Mouse (Mus musculus): ENCODE results near the gene Kirrel. TPM values are rescaled to one million over a fixed set of nuclear protein-coding genes. Genes with fewer than 3 reads are reported as not detected.

Kirrel gene
- total RNA-seq, 2 experiments from 2014 or later: 8.4 to 10.5 TPM

GRCm38 (mm10) chr3:87171201-87172100 is 3.1 kb downstream of the Kirrel start:
- intact Hi-C loops (cut with DNase I; ENCODE audit: low total_unique reads): no loop called here
- DNase-seq: no peak

DNA sequence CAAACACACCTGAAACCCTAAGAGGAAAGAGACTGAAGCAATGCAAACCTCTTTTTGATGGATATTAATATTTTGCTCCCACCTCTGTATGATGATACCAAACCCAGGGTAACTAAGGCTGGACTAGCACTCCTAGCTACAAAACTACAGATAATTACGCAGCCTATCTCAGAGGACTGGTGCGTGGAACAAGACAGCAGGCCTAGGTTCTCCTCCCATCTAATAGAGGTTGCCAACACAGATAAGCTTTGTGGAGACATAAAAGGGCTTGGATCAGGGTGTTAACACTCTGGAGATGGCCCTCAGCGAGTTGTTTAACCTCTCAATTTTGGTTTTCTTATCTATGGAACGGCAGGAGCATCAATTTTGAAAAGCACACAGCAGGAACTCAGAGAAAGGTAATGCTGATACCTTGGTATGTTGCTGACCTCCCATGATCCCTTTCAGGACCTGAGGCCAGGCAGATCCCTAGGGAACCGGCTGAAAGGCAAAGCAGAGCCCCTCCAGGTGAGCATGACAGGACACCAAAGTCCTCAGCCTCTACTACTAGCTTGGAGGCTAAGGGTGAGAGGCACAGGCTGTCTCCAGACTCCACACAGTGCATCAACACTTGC is 5.0 kb downstream of the Kirrel start:
- no peak for DNase-seq
- intact Hi-C loops (cut with DNase I; ENCODE audit: low total_unique reads): no loop called here

GRCm38 (mm10) chr3:87168756-87169155 is 5.8 kb downstream of the Kirrel start:
- intact Hi-C loops (cut with DNase I; ENCODE audit: low total_unique reads): no loop called here
- DNase-seq: no peak

DNA sequence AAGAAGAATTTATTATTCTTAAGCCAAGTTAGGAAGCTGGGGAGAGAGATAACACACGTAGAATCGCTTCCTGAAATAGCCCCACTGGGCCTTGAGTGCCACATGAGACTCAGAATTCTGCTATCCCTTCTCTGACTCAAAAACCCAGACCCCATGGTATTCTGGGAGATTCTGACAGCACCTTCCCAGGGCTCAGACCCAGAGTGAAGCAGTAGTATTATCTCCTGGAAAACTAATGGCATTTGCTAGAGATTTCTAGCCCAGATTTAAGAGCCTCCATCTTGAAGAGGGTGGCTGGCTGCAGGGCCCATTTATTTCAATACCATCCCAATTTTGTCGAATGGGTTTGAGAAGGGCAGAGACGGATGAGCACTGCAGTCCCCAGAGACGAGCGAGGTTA is 6.9 kb downstream of the Kirrel start:
- no peak for DNase-seq
- intact Hi-C loops (cut with DNase I; ENCODE audit: low total_unique reads): no loop called here

GRCm38 (mm10) chr3:87165291-87165881 is 9.2 kb downstream of the Kirrel start:
- DNase-seq: no peak
- intact Hi-C loops (cut with DNase I; ENCODE audit: low total_unique reads): no loop called here

GRCm38 (mm10) chr3:87164099-87164815 is 10.3 kb downstream of the Kirrel start:
- intact Hi-C loops (cut with DNase I; ENCODE audit: low total_unique reads): no loop called here
- no peak for DNase-seq

GRCm38 (mm10) chr3:87163116-87163515 is 11.4 kb downstream of the Kirrel start:
- intact Hi-C loops (cut with DNase I; ENCODE audit: low total_unique reads): no loop called here
- no peak for DNase-seq

DNA sequence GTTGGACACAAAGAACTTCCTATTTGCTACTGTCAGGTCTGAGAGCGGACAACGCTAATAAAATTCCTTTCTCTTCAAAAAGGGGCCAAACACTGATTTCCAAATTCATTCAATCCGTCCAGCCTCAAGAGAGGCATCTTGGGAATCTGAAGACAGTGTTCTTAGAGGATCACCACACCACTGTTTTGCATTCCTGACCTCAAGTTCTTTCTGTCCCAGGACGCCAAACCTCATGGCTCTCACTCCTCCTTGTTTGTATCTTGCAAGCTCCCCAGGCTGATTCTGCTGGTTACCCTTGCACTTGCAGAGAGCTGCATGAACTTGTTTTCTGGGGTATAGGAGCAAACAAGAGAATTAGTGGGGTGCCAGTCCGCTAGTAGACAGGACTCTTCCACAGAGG is 12.2 kb downstream of the Kirrel start:
- DNase-seq: no peak
- intact Hi-C loops (cut with DNase I; ENCODE audit: low total_unique reads): no loop called here

- intact Hi-C loops (cut with DNase I; ENCODE audit: low total_unique reads): no loop called here
- no peak for DNase-seq
These were observed 12.9 kb downstream of the Kirrel start for GRCm38 (mm10) chr3:87161601-87162000.

- intact Hi-C loops (cut with DNase I; ENCODE audit: low total_unique reads): no loop called here
- DNase-seq: no peak
These were observed 13.6 kb downstream of the Kirrel start for GRCm38 (mm10) chr3:87160819-87161509.

GRCm38 (mm10) chr3:87159190-87159589 is 15.4 kb downstream of the Kirrel start:
- intact Hi-C loops (cut with DNase I; ENCODE audit: low total_unique reads): no loop called here
- no peak for DNase-seq

DNA sequence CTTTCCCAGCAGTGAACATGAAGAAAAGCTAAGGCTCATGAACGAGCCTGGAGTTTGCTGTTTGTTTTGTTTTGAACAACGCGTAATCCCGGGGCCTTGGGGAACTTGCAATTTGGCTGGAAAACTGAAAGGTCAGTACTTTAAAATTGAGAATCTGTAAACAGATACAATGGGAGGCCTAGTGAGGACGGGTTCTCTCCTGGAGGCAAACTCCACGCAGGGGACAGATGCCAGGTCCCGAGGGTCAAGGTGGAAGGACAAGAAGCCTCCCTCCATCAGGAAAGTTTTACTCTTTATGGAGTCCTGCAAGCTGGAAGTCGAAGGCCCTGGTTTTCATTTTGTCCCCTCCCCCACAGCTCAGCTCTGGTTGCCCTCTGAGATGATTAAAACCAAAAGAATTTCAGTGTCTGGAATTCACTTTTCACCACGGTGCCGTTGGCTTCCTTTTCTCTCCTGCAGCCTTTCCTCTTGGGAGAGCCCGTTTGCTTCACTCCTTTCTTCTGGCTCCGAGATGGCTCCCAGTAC is 16.7 kb downstream of the Kirrel start:
- DNase-seq: peak; percentile 40
- intact Hi-C loops (cut with DNase I; ENCODE audit: low total_unique reads): no loop called here

- intact Hi-C loops (cut with DNase I; ENCODE audit: low total_unique reads): no loop called here
- no peak for DNase-seq
These were observed 17.2 kb downstream of the Kirrel start for GRCm38 (mm10) chr3:87157297-87157696.

DNA sequence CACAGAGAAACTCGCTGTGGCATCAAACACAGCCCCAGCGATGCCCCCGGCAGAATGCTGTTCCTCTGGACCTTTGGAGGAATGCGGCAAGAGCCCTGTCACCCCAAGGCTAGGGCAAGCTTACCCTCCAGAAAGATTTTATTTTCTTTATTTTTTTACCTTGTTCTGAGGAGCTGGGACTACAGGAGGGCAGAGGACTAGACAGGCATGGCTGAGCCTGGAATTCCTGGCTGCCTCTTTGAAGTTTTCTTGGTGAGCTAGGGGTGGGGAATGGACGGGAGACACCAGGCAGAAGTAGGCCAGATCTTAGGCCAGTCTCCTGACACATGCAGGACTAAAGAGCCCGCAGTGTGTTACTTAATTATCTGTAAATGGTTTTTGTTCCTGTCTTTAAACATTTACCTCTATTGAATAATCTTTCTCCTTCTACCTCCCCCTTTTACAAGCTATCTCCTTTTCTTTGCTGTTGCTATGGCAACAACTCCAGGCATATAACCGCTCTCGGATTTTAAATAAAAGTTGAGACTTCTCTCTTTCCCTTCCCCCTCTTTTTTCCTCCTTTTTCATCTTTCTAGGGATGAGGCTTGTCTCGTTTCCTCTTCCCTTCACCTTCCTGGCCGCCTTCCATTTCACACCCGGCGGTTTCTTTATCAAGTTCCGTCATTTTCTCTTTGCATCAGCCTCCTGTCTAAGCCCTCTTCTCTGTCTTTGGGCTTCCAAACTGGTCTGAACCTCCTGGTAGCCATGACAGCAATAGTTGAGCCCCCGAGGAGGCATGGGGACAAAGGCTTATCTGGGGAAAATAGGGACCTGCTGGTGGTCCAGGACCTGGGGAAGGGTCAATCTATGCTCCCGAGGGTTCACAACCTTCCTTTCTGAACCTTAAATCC is 19.9 kb downstream of the Kirrel start:
- no peak for DNase-seq
- intact Hi-C loops (cut with DNase I; ENCODE audit: low total_unique reads): no loop called here

- intact Hi-C loops (cut with DNase I; ENCODE audit: low total_unique reads): no loop called here
- DNase-seq: no peak
These were observed 21.5 kb downstream of the Kirrel start for GRCm38 (mm10) chr3:87153038-87153437.

- no peak for DNase-seq
- intact Hi-C loops (cut with DNase I; ENCODE audit: low total_unique reads): no loop called here
These were observed 22.3 kb downstream of the Kirrel start for GRCm38 (mm10) chr3:87152111-87152738.

GRCm38 (mm10) chr3:87151294-87151826 is 23.2 kb downstream of the Kirrel start:
- intact Hi-C loops (cut with DNase I; ENCODE audit: low total_unique reads): no loop called here
- no peak for DNase-seq
